Mouse (Mus musculus) left cerebral cortex, adult 2 months (tissue): ENCODE measurements around the gene Itpr1. TPM values are rescaled to one million over a fixed set of nuclear protein-coding genes. Genes with fewer than 3 reads are reported as not detected.
"Not testable (repeated sequence)": the region's sequence is repeated elsewhere in the genome, so short reads cannot be mapped to it uniquely, and the experiment has no call there.

Experiments
- DNase-seq, 2 experiments: peaks; one replicate each; pipeline ENCODE4 v3.0.0; 2021 to 2022; ENCODE audit warnings: low spot score in 2 of 2, mixed read lengths in 1 of 2; ENCODE audit errors: extremely low spot score in 1 of 2
- H3K27ac ChIP-seq: fragments of 200-600 bp; 2 replicates; pipeline ENCODE4 v1.8.1; 2022
- H3K4me3 ChIP-seq: fragments of 200-600 bp; 2 replicates; pipeline ENCODE4 v1.8.1; 2022
- CTCF ChIP-seq: fragments of 200-600 bp; IDR thresholded peaks from 2 replicates; pipeline ENCODE4 v1.8.1; 2022; ENCODE audit warnings: antibody characterized with exemption, mild to moderate bottlenecking, moderate library complexity
- intact Hi-C: fragments of 180-260 bp; cut with DNase I; formaldehyde crosslinking; loops from one replicate; pipeline ENCODE4 v1.15.1; 2025
- total RNA-seq, 2 experiments: library from RNA; stranded (reverse); gene quantifications; 2 replicates each; pipeline ENCODE4 v1.2.3; 2021

The Itpr1 gene
- total RNA-seq, 2 experiments from 2014 or later, result 459 to 480 TPM

GRCm38 (mm10) chr6:108554878-108555277 lies 342.0 kb downstream of the Itpr1 start:
- no peak for TF ChIP-seq CTCF
- Histone ChIP-seq H3K4me3 (no peak overlapping the region), H3K27ac (peak overlapping the region; percentile 68)
- no peak for DNase-seq
- intact Hi-C loops, result loop anchor here (1.0 to 5.0 kb wide), 4 partner anchors 40 to 152 kb away; partner anchors contain the start of gene Bhlhe40

DNA sequence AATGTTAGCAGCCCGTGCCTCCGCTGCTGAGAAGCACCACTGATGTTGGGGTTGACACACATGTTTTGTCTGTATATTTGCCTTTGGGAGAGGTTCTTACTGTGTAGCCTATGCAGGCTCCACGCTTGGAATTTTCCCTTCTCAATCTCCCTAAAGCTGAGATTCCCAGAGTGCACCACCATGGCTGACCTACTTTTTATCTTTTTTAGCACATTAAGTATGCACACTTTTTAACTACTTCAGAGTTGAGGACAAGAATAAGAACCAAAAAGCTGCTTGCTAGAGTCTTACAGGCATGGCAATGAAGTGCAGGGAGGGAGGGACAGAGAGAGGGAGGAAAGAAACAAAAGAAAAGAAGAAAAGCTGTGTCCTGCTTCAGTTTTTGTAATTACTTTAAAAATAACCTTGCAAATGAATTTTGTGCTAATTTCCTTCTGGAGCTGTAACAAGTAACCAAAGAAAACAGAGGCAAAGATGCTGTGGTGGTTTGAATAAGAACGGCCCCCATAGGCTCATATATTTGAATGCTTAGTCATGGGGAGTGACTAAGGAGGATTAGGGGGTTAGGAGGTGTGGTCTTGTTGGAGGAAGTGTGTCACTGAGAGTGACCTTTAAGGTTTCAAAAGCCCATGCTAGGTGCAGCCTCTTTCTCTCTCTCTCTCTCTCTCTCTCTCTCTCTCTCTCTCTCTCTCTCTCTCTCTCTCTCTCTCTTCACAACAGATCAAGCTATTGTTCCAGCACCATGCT lies 344.9 kb downstream of the Itpr1 start:
- Histone ChIP-seq H3K4me3 (no peak overlapping the region), H3K27ac (peak overlapping the region; percentile 61; the same call in 1 of the 2 replicates)
- intact Hi-C loops, result loop anchor here (2.0 kb wide), 1 partner anchor 101 kb away; no protein-coding TSS in a partner anchor
- DNase-seq, result no peak
- no peak for TF ChIP-seq CTCF

DNA sequence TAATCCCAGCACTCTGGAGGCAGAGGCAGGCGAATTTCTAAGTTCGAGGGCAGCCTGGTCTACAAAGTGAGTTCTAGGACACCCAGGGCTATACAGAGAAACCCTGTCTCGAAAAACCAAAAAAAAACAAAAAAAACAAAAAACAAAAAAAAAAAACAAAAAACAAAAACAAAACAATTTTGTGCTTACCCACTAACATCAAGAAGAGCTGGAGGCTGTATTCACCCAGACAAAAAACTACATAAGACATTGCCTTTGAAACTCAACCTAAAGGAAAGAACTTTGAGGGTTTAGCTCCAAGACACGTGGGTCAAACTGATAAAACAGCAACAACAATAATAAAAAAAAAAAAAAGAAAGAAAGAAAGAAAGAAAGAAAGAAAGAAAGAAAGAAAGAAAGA lies 346.3 kb downstream of the Itpr1 start:
- H3K4me3 ChIP-seq, DNase-seq, H3K27ac ChIP-seq, intact Hi-C loops: not testable (repeated sequence)

DNA sequence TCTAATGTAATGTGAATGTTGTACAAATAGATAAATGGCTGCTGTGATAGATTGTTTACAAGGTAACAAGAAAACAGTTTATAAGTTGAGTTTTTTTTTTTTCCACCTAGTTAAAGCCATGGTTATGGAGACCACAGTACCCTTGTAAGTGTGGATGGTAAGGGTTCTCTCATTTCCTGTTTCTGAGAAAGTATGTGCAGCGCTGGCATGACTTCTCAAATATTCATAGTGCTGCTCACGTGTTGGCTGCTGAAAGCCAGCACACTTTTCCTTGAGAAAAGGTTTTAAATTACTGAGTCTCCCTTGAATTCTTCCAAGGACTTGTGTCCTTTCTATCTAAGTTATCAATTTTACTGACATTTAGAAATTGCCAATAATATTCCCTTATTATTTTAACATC lies 350.1 kb downstream of the Itpr1 start:
- H3K27ac ChIP-seq, result no peak overlapping the region
- TF ChIP-seq CTCF, result no peak
- intact Hi-C loops, result no loop called here
- no peak overlapping the region for H3K4me3 ChIP-seq
- no peak for DNase-seq

DNA sequence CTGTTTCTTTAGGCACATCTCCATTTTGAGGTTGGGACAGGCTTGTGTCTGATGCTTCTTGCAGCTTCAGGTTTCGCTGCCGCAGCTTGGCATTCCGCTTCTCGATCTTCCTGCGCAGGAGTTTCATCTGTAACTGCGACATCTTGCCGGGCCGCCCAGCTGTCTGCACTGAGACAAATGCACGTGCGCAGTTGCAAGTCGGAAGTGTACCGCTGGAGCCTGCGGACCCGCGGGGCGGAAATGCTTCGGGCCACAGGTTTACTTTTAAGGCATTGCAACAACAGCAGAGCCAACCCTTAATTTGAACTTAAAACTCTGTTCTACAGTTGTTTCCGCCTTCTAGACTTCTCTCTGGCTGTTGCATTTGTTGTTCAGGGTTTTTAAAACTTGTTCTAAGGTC lies 352.6 kb downstream of the Itpr1 start:
- intact Hi-C loops, H3K4me3 ChIP-seq, H3K27ac ChIP-seq, DNase-seq: not testable (repeated sequence)

GRCm38 (mm10) chr6:108566549-108566948 lies 353.7 kb downstream of the Itpr1 start:
- H3K4me3 ChIP-seq, result no peak overlapping the region
- intact Hi-C loops, result no loop called here
- DNase-seq, result no peak
- no peak for TF ChIP-seq CTCF
- no peak overlapping the region for H3K27ac ChIP-seq

GRCm38 (mm10) chr6:108569460-108570187 lies 356.7 kb downstream of the Itpr1 start:
- no peak overlapping the region for H3K4me3 ChIP-seq
- intact Hi-C loops, result no loop called here
- TF ChIP-seq CTCF, result no peak; the same call in 1 of the 2 replicates
- DNase-seq, result no peak
- no peak overlapping the region for H3K27ac ChIP-seq

DNA sequence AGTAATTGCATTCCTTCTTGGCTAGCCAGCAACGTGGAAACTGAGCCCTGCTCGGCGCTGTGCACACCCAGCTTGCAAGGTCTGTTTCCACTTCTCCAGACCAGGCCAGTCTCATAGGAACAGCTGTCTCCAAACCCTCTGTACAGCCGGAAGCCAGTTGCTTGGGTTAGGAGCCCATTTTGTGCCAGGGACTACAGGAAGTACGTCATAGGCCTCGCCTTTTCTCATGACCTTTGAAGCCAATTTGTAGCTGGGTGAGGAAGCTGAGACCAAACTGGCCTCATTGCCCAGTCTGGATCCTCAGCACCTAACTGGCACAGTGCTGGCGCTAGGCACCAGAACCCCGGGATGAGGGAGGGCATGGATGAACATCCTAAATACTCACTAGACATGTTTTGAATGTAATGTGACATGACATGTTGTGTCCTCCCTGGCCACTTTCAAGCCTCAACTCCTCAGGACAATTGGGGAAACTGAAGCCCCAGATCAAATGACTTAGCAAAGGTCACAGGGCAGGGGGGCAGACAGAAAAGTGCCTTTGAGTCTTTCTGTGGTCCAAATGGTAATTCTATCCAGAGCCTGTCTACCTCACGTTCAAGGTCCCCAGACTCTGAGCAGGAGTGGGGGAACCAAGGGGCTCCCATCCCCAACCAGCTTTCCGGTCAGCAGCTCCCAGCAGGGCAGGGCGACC lies 357.6 kb downstream of the Itpr1 start:
- no peak for TF ChIP-seq CTCF
- intact Hi-C loops, result loop anchor here (1.0 kb wide), 1 partner anchor 90 kb away; the partner anchor contains the start of gene Bhlhe40
- H3K4me3 ChIP-seq, result peak overlapping the region; percentile 18
- peak overlapping the region; percentile 83 for H3K27ac ChIP-seq
- no peak for DNase-seq

- Histone ChIP-seq H3K4me3 (peak overlapping the region; percentile 18), H3K27ac (peak overlapping the region; percentile 83)
- TF ChIP-seq CTCF, result no peak
- peak; percentile 66 to 78 for DNase-seq
- intact Hi-C loops, result loop anchor here (1.0 kb wide), 1 partner anchor 89 kb away; the partner anchor contains the start of gene Bhlhe40
These were observed 358.2 kb downstream of the Itpr1 start for GRCm38 (mm10) chr6:108571042-108571590.

GRCm38 (mm10) chr6:108572646-108573045 lies 359.8 kb downstream of the Itpr1 start:
- no peak for TF ChIP-seq CTCF
- no peak overlapping the region for H3K4me3 ChIP-seq
- H3K27ac ChIP-seq, result no peak overlapping the region
- intact Hi-C loops, result no loop called here
- DNase-seq, result no peak

DNA sequence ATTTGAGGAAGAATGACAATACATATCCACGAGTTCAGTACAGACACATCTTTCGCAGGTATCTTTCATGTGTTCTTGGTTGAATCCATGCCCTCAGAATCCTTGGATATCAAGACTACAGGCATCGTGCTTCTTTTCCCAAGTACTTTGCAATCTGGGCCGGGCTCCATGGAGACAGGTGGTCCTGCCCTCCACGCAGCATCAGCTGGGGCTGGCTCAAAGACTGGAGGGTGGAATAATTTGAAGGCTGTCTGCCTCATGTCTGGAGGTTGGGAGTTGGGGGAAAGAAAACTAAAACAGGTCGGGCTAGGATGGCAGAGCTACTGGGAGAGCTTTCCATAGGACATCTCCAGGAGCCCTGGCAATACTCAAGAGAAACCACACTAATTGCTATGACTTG lies 364.2 kb downstream of the Itpr1 start:
- intact Hi-C loops, result loop anchor here (5.0 kb wide), 1 partner anchor 120 kb away; no protein-coding TSS in a partner anchor
- Histone ChIP-seq H3K27ac (no peak overlapping the region), H3K4me3 (no peak overlapping the region)
- TF ChIP-seq CTCF, result no peak
- peak in 1 of 2 experiments; percentile 56 for DNase-seq
